Mouse (Mus musculus): Measurements from ENCODE around the gene Olfr15. TPM values are rescaled to one million over a fixed set of nuclear protein-coding genes. Genes with fewer than 3 reads are reported as not detected.
A peak's percentile ranks its signal among the peaks of the same experiment; 100 is the strongest.

Olfr15 gene
- total and polyA plus RNA-seq, 3 experiments = 0.11 TPM; not detected in 2

DNA sequence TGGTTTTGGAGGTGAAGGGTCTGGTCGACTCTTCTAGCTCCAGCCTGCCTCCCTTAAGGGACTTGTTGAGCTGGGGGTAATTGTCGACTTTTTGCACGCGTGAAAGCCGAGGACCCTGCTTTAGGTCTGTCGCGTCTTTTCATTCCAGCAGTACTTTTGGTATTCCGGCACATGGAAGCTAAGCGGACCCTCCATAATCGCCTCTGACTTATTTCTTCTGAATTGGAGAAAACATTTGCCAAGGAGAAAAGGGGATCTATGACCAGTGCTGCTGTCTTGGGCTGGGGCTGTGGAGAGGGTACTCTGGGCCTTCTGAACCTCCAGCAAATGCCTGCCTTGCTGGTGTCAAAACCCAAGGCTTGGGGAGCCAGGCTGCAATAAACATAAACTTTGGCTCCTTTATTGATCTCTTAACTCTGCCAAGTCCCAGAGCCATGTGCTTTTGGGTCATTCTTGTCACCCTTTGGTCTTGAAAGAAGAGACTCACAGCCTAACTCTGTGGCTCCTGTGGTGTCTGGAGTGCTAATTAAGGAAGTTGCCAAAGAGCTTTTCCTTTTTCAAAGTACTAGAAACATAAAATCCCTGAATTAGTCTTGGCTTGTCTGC, 54.5 kb downstream of the Olfr15 start:
- TF ChIP-seq GATA2 (IDR thresholded peaks at IDR 0.05; ENCODE audit: borderline replicate concordance, low read depth, low read length) (no peak), CTCF (IDR thresholded peaks at IDR 0.05; ENCODE audit: low read depth, low read length) (no peak), TAL1 (conservative IDR thresholded peaks at IDR 0.05; ENCODE audit: low read depth, low read length) (no peak), POLR2AphosphoS5 (IDR thresholded peaks at IDR 0.05; ENCODE audit: insufficient replicate concordance, low read depth, low read length) (no peak), GATA1 (IDR thresholded peaks at IDR 0.05; ENCODE audit: borderline replicate concordance, low read length) (no peak)
- Histone ChIP-seq H3K9me3 (replicated peaks) (no peaks in the 10 kb centered on the region), H3K27me3 (ENCODE audit: insufficient read depth, low read length) (no peaks in the 10 kb centered on the region), H3K4me3 (ENCODE audit: low read depth, low read length) (peak overlapping the region; percentile 91), H3K36me3 (replicated peaks) (peaks cover 45% of the 10 kb centered on the region), H3K4me1 (ENCODE audit: insufficient read depth, low read depth, low read length) (peaks cover 20% of the 10 kb centered on the region)
- no peak for ATAC-seq (ENCODE audit: extremely low read depth, insufficient number of reproducible peaks, low FRiP score, poor library complexity, severe bottlenecking)
- DNase-seq (ENCODE audit: low spot score) = no peak

DNA sequence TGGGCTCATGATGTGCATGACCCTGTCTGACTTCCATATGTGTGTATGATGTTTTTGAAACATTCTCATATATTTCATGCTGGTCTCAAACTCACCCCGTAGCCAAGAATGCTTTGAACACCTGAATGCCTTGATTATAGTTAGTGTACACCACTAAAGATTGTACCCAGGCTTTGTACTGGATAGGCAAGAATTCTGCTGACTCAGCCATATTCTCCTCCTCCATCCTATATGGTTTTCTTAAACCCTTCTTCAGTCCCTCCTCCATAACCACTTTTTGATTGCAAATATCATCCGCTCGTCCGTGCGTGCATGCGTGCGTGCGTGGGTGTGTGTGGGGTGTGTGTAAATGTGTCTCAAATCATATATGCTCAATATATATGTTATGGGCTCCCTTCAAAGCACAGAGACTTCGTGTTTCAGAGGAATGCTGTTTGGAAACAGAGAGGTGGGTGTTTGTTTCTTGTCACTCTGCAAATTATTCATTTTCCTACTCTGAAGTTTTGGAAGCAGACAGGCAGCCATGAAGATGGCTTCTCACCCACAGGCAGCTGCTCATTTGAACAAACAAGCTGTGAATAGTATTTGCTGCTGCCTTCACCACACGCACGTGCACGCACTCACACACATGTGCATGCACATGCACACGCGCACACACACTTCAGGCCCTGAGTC, 61.1 kb downstream of the Olfr15 start:
- TF ChIP-seq TAL1 (conservative IDR thresholded peaks at IDR 0.05; ENCODE audit: low read depth, low read length) = no peak
- TF ChIP-seq POLR2AphosphoS5 (IDR thresholded peaks at IDR 0.05; ENCODE audit: insufficient replicate concordance, low read depth, low read length) = no peak
- no peak for TF ChIP-seq CTCF (IDR thresholded peaks at IDR 0.05; ENCODE audit: low read depth, low read length)
- no peak for TF ChIP-seq GATA1 (IDR thresholded peaks at IDR 0.05; ENCODE audit: borderline replicate concordance, low read length)
- TF ChIP-seq GATA2 (IDR thresholded peaks at IDR 0.05; ENCODE audit: borderline replicate concordance, low read depth, low read length) = no peak
- no peak for DNase-seq (ENCODE audit: low spot score)
- no peaks in the 10 kb centered on the region for H3K9me3 ChIP-seq (replicated peaks)
- no peak for ATAC-seq (ENCODE audit: extremely low read depth, insufficient number of reproducible peaks, low FRiP score, poor library complexity, severe bottlenecking)
- H3K4me1 ChIP-seq (ENCODE audit: insufficient read depth, low read depth, low read length) = peaks cover 19% of the 10 kb centered on the region
- H3K4me3 ChIP-seq (ENCODE audit: low read depth, low read length) = no peak overlapping the region
- no peaks in the 10 kb centered on the region for H3K27me3 ChIP-seq (ENCODE audit: insufficient read depth, low read length)
- H3K36me3 ChIP-seq (replicated peaks) = peaks cover 73% of the 10 kb centered on the region

DNA sequence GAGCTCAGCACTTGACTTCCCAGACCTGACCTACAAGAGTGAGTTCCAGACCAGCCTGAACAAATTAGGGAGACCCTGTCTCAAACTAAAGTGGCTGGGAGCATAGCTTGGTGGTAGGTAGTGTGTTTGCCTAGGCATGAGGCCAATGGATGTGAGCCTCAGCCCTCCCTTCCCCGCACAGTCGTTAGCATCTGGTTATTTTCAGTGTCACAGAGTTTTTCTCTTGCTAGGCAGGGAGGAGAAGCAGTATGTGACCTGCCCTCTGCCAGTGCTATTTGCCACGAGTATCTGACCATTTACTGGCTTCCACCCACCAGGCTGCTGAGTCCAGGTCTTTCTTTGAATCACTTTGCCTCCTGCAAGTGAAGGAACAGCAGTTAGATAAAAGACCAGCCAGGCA, 63.1 kb downstream of the Olfr15 start:
- Histone ChIP-seq H3K9me3 (replicated peaks) (no peaks in the 10 kb centered on the region), H3K27me3 (ENCODE audit: insufficient read depth, low read length) (no peaks in the 10 kb centered on the region), H3K4me1 (ENCODE audit: insufficient read depth, low read depth, low read length) (peaks cover 15% of the 10 kb centered on the region), H3K36me3 (replicated peaks) (peaks cover 79% of the 10 kb centered on the region), H3K4me3 (ENCODE audit: low read depth, low read length) (no peak overlapping the region)
- TF ChIP-seq CTCF (IDR thresholded peaks at IDR 0.05; ENCODE audit: low read depth, low read length) (no peak), TAL1 (conservative IDR thresholded peaks at IDR 0.05; ENCODE audit: low read depth, low read length) (no peak), GATA1 (IDR thresholded peaks at IDR 0.05; ENCODE audit: borderline replicate concordance, low read length) (no peak), GATA2 (IDR thresholded peaks at IDR 0.05; ENCODE audit: borderline replicate concordance, low read depth, low read length) (no peak), POLR2AphosphoS5 (IDR thresholded peaks at IDR 0.05; ENCODE audit: insufficient replicate concordance, low read depth, low read length) (no peak)
- no peak for DNase-seq (ENCODE audit: low spot score)
- ATAC-seq (ENCODE audit: extremely low read depth, insufficient number of reproducible peaks, low FRiP score, poor library complexity, severe bottlenecking) = no peak

Other genes starting within 250 kb of the Olfr15 start
- gene Olfr161, start 239.8 kb upstream of the Olfr15 start, total RNA-seq (2014; fragmentation: Nextera tagmentation) = not detected in 2 replicates
- 0.12 and 0.16 TPM in 2 replicates for gene Olfr161, start 239.8 kb upstream of the Olfr15 start, total RNA-seq (2017)
- gene Olfr161, start 239.8 kb upstream of the Olfr15 start, polyA plus RNA-seq (2012) = not detected in 2 replicates
- gene Mefv, start 112.8 kb upstream of the Olfr15 start, total RNA-seq (2014; fragmentation: Nextera tagmentation) = not detected in 2 replicates
- gene Mefv, start 112.8 kb upstream of the Olfr15 start, total RNA-seq (2017) = 0.11 and 0.12 TPM in 2 replicates
- gene Mefv, start 112.8 kb upstream of the Olfr15 start, polyA plus RNA-seq (2012) = not detected in 2 replicates
- 35.8 and 50.7 TPM in 2 replicates for gene Zfp263, start 86.8 kb upstream of the Olfr15 start, total RNA-seq (2014; fragmentation: Nextera tagmentation)
- 36.4 and 43.3 TPM in 2 replicates for gene Zfp263, start 86.8 kb upstream of the Olfr15 start, total RNA-seq (2017)
- gene Zfp263, start 86.8 kb upstream of the Olfr15 start, polyA plus RNA-seq (2012) = 20.7 and 25.3 TPM in 2 replicates
- gene Zfp174, start 16.4 kb downstream of the Olfr15 start, total RNA-seq (2014; fragmentation: Nextera tagmentation) = 2.8 and 3.9 TPM in 2 replicates
- gene Zfp174, start 16.4 kb downstream of the Olfr15 start, total RNA-seq (2017) = 1.3 and 1.8 TPM in 2 replicates
- gene Zfp174, start 16.4 kb downstream of the Olfr15 start, polyA plus RNA-seq (2012) = 0.16 and 0.19 TPM in 2 replicates
- gene Naa60, start 41.5 kb downstream of the Olfr15 start, total RNA-seq (2014; fragmentation: Nextera tagmentation) = 57.5 and 71.6 TPM in 2 replicates
- 25.6 and 25.7 TPM in 2 replicates for gene Naa60, start 41.5 kb downstream of the Olfr15 start, total RNA-seq (2017)
- gene Naa60, start 41.5 kb downstream of the Olfr15 start, polyA plus RNA-seq (2012) = 26.0 and 28.7 TPM in 2 replicates
- 23.3 and 23.6 TPM in 2 replicates for gene Zfp597, start 53.7 kb downstream of the Olfr15 start, total RNA-seq (2014; fragmentation: Nextera tagmentation)
- 24.2 and 26.7 TPM in 2 replicates for gene Zfp597, start 53.7 kb downstream of the Olfr15 start, total RNA-seq (2017)
- gene Zfp597, start 53.7 kb downstream of the Olfr15 start, polyA plus RNA-seq (2012) = 2.7 and 3.0 TPM in 2 replicates
- gene Gm20695, start 53.8 kb downstream of the Olfr15 start, total RNA-seq (2014; fragmentation: Nextera tagmentation) = not detected in 2 replicates
- gene Gm20695, start 53.8 kb downstream of the Olfr15 start, total RNA-seq (2017) = 0.33 TPM in 1 of 2 replicates, not detected in the other
- not detected in 2 replicates for gene Gm20695, start 53.8 kb downstream of the Olfr15 start, polyA plus RNA-seq (2012)
- gene 1700037C18Rik, start 77.8 kb downstream of the Olfr15 start, total RNA-seq (2014; fragmentation: Nextera tagmentation) = 1.7 and 6.2 TPM in 2 replicates
- gene 1700037C18Rik, start 77.8 kb downstream of the Olfr15 start, total RNA-seq (2017) = 2.2 and 2.5 TPM in 2 replicates
- 8.2 and 11.1 TPM in 2 replicates for gene 1700037C18Rik, start 77.8 kb downstream of the Olfr15 start, polyA plus RNA-seq (2012)
- 12.0 and 24.2 TPM in 2 replicates for gene Cluap1, start 77.9 kb downstream of the Olfr15 start, total RNA-seq (2014; fragmentation: Nextera tagmentation)
- gene Cluap1, start 77.9 kb downstream of the Olfr15 start, total RNA-seq (2017) = 26.4 and 26.9 TPM in 2 replicates
- gene Cluap1, start 77.9 kb downstream of the Olfr15 start, polyA plus RNA-seq (2012) = 23.6 and 30.4 TPM in 2 replicates
- gene Nlrc3, start 145.8 kb downstream of the Olfr15 start, total RNA-seq (2014; fragmentation: Nextera tagmentation) = not detected in 2 replicates
- 0.16 and 0.23 TPM in 2 replicates for gene Nlrc3, start 145.8 kb downstream of the Olfr15 start, total RNA-seq (2017)
- not detected in 2 replicates for gene Nlrc3, start 145.8 kb downstream of the Olfr15 start, polyA plus RNA-seq (2012)
- gene Slx4, start 172.9 kb downstream of the Olfr15 start, total RNA-seq (2014; fragmentation: Nextera tagmentation) = 47.5 and 51.8 TPM in 2 replicates
- 30.8 and 36.8 TPM in 2 replicates for gene Slx4, start 172.9 kb downstream of the Olfr15 start, total RNA-seq (2017)
- 17.0 and 22.0 TPM in 2 replicates for gene Slx4, start 172.9 kb downstream of the Olfr15 start, polyA plus RNA-seq (2012)
- not detected in 2 replicates for gene Dnase1, start 206.1 kb downstream of the Olfr15 start, total RNA-seq (2014; fragmentation: Nextera tagmentation)
- gene Dnase1, start 206.1 kb downstream of the Olfr15 start, total RNA-seq (2017) = 0.41 and 0.49 TPM in 2 replicates
- gene Dnase1, start 206.1 kb downstream of the Olfr15 start, polyA plus RNA-seq (2012) = not detected in 2 replicates
- 134 and 135 TPM in 2 replicates for gene Trap1, start 246.9 kb downstream of the Olfr15 start, total RNA-seq (2014; fragmentation: Nextera tagmentation)
- gene Trap1, start 246.9 kb downstream of the Olfr15 start, total RNA-seq (2017) = 111 and 117 TPM in 2 replicates
- 413 and 470 TPM in 2 replicates for gene Trap1, start 246.9 kb downstream of the Olfr15 start, polyA plus RNA-seq (2012)

All from G1E (cell line).